Mouse (Mus musculus): ENCODE measurements around the gene Traf2.

Gene Traf2

DNA sequence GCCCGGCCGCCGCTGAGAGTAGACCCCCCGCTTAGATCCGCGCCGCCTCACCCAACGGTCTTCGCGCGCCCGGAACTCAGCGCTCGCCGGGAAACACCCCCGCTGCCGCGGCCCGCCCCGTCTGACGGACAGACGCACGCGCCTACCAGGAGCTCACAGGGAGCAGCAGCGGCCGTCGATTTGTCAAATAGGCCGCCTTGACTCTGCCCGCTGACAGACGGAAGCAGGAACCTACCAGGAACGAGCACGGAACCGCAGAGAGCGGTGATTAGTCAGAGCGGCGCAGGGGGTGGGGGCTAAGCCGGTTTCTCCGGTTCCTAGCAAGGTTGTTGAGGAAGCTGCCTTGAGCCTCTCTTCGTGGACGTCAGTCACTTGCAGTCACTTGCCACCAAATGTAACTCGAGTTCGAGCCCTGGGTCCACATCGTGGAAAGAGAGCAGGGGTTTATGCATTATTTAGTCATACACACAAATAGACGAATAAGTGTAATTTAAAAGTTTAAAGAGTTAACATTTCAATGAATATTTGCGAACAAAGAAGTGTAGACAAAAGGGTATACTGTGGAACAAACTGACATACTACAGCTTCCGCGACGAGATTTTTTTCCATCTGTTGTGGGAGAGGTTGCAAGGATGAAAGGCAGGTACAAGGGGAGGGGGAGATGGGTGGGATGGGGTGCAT lies at the start of gene Traf2:
Gene Traf2, minus strand, starts transcription at position 130 of the 681 bp plus-strand sequence.
- DNase-seq (ENCODE audit: low spot score) = peak; percentile 96

DNA sequence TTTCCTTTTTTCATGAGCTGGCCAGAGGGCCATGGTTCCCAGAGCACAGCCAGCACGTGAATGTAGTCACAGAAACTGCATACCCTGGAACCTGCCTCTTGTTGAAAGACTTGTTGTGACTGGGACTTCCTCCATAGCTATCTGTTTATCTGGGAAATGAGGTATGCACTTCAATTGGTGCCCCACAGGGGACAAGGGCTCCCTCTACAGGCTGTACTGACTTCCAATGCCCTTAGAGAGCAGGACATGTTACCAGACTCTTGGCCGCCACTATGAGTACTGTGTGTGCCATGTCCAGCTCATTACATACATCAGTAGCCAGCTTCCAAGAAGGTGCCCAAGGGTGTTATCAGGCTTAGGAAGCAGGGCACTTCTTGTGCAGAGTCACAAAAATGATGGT lies 45.1 kb upstream of the Traf2 start:
- no peak for DNase-seq (ENCODE audit: low spot score)

DNA sequence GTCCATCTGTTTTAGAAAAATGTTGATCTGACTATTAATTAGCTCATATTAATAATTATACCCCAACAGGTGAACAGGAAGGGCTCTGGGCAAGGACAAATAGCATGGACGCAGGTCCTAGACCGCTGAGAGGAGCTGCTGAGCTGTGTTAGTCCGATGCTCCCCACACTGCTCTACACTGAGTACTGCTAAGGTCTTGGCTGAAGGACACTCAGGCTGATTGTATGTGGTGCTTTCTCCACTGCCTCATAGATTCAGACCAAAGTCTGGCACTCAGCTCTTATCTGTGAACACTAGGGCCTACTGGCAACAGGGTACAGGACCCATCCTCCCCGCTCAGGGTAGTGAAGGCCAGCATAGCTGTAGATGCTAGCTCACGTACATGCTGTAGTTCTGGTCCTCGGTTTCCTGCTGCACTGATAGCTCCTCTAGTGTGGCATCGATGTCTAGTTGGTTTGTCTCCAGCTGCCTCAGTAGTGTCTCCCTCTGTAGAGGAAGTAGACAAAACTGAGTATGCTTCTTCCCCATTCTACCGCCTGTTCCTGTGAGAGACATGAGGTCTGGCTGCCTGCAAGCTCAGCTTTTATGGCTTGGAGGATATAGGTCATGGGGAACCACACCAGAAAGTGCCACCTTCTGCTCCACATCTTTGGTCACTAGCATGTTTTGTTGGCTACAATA lies 41.6 kb upstream of the Traf2 start:
- no peak for DNase-seq (ENCODE audit: low spot score)

DNA sequence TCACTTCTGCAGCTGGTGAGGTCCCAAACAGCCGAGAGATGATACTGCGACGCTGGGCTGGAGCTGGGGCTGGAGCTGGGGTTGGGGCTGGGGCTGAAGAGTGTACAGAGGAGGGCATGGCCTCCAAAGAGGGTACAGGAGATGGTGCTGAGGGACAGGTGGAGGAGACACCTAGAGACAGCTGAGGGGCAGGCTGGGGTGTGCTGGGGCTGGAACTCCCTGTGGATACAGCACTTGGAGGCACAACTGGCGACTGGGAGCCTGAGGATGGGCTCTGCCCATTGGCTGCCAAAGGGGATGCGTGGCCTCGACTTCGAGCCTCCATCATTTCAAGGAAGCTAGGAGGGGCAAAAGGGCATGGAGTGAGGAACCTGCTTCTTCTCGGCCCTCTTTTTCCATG lies 40.5 kb upstream of the Traf2 start:
- DNase-seq (ENCODE audit: low spot score) = no peak

DNA sequence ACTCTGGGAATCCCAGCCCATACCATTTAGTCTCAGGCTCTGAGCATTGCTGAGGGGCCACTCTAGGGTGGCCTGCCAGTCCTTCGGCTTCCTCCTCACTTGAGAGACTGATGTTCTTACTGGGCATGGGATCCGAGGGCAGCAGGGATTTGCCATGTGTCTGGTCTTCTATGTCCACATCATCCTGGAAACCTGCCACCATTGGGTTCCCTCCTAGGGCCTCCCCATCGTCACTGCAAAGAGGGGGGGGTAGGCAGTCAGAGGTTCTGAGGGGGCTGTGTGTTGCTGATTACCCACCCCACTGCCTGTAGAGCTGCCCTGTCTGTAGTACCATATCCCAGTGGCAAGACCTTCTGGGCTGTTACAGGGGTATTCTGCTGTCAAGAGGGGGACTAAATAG lies 38.9 kb upstream of the Traf2 start:
- DNase-seq (ENCODE audit: low spot score) = no peak

DNA sequence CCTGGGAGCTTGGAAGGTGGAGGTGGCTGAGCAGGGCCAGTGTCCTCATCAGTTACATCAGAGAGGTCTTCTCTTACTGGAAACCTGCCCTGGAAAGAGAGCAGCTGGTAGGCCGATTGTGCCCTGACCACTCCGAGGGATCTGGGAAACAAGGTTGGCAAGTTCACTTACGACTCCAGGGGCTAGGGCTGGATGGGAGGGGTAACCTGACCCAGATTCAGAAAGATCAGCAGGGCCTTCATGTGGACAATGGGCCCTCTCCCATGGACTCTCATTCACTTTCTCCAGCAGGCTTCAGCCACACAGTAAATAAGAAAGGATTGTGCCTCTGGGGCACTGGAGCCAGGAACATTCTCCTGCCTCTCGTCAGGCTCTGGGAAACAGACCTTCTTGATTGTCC lies 38.1 kb upstream of the Traf2 start:
- no peak for DNase-seq (ENCODE audit: low spot score)

DNA sequence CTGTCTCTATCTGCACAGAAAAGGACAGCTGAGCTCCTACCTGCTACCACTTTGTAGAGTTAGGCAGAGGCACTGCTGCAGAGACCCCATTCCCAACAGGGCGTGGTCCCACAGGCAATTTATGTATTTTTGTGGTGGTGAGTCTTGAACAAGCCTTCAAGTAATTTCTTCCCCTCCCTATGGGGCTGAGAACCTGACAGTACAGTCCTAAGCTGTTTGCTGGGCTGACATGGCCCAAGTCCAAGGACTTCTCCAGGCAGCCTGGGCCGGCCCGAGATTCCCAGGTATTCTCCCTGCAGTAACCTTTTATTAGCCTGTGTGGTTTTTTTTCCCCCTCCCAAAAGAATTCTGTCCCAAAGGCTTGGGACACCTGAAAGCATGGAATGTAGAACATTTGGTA lies 37.4 kb upstream of the Traf2 start:
- DNase-seq (ENCODE audit: low spot score) = no peak

DNA sequence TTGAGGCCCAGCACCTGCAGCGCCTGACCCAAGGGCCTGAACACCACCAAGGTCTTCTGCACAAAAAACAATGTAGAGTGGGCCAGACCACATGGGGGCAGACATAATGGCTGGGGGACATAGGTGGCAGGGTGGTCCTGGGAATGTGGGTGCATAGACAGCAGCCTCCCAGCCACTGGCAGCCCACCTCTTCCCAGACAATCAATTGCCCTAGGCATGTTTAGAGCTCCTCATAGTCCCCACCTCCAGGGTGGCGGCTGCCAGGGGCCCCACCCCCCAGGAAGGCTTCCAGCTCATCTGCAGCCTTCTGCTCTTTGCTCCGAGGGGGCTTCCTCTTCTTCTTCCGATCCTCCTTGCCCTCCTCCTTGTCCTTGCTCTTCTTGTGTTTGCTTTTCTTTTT lies 36.8 kb upstream of the Traf2 start:
- no peak for DNase-seq (ENCODE audit: low spot score)

DNA sequence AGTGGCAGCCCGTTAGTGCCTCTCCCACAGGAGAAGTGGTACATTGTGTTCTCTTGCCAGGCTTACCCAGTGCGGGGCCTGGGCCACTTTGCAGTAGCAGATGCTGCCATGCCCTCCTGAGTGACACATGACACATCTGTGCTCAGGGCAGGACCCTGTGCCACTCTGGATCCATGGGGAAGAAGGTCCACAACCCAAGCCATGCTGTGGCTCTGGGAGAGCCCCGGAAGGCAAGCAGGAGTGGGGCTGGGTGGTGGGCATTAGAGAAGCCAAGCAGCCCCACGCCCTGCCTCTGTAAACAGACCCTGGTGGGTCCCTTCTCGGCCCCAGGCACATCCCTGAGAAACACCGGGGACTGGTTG lies 36.4 kb upstream of the Traf2 start:
- no peak for DNase-seq (ENCODE audit: low spot score)

DNA sequence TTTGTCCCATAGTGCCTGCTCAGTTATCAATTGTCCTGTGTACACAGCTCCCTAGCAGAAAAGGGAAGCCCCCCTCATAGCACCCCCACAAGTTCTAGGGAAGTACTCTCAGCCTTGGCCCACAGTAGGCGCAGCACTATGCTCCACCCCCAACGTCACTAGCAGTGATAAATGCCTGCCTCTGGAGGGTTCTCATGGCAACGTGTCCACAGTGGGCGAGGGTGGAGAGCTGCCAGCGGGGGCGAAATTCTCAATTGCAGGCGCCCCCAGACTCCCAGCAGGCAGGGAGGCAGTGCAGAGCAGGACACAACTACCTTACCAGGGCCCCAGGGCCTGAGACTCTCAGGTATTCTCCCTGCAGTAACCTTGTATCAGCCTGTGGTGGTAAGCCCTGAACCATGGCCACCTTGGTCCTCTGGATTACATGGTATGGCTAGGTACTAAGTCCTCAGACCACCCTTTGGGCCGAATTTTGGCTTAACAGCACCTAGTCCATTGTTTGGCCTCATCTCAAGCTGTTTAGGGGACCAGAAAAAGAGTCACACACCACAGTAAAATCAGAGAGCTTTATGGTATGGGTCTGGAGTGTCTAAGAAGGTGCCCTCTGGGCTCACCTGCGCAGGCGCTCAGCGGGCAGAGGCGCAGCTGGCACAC lies 35.9 kb upstream of the Traf2 start:
- DNase-seq (ENCODE audit: low spot score) = no peak

DNA sequence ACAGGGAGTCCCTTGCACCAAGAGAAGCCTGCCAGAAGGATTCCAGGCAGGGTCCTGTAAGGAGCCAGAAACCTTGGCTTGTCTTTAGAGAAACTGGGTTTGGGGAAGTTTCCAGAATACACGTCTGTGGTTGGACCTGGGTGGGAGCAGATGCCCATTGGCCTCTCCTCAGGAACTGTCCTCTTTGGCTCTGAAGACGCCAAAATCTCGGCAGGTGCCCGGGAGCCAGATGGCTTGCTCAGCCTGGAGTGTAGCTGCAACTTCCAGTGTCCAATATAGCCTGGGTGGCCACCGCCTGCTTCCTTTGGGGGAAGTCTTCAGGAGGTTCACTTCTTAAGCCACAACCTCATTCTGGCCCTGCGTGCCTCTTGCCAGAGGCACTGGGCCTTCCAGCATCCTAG lies 35.2 kb upstream of the Traf2 start:
- no peak for DNase-seq (ENCODE audit: low spot score)

DNA sequence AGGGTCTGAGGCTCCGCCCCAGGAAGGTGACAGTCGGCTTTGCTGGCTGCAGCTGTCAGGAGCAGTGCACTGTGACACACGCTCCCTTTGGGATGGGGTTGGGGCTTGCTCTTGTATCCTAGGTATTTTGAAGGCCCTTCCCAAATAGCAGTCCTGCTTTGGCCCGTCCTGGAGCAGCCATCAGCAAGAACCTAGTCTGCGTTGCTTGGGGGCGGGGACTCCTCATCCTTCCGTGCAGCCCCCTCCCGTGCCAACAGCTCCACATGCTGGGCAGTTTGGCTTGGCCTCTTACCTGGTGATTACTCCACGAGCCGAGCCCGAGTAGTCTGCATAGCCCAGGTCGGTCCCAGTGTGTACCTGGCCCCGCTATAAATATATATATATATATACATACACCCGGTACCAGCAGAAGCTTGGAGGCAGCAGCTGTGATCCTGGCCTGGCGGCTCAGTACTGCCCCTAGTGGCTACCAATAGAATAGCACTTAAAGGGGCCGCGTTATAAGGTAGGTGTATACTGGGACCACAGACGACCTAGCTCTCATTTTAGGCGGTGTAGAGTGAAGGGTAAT lies 34.6 kb upstream of the Traf2 start, which contains the start of gene Ajm1:
Gene Ajm1, minus strand, starts transcription at position 464 of the 571 bp plus-strand sequence.
- DNase-seq (ENCODE audit: low spot score) = peak; percentile 55

DNA sequence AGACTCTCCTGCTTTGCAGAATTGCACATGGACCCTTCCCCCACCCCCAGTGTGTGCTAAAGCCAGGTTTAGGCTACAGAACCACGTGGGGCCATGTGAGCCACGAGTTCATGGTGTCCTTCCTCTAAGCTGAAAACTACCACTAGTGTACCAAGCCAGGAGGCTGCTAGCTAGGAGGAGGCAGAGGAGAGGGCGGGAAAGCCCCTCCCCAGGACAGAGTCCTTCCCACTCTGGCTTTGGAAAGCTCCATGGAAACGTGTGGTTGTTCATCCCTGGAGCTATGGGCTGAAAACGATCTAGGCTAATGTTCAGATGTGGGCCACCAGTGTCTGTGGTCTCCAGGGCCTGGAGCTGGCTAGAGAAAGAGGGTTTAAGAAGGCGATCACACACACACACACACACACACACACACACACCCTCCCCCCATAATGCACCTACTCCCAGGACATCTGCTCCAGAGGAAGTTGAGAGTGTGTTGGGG lies 33.9 kb upstream of the Traf2 start:
- DNase-seq (ENCODE audit: low spot score) = no peak

DNA sequence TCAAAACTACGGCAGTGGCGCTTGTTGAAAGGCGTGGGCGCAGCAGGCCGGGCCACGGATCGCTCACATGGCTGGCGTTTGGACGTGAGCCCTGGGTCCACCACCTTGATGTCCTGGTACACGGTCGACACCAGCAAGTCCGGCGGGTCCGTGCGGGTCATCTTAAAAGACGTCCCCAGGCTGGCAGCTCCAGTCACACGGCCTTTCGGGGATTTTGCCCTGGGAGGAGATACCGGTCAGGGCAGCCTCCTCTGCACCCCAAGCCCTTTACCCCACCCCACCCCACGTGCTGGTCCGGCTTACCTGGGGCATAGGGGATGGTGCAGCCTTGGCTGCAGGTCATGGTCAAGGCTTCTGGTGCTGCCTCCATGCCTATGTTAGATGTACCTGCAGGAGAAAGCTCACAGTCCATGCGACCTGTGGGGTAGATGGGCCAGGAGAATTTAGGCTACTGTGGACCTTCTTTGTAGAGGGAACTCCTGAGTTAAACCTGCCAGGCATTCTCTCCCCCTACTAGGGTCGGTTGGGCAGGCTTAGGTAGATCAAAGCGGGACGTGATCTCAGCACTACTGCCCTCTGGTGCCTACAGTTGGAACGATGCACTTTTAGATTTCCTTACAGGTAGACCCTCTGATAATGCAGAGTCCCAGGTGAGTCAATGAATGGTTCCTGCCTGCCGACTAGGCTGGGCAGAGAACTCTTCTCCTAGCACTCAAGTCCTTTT lies 33.2 kb upstream of the Traf2 start:
- DNase-seq (ENCODE audit: low spot score) = no peak

DNA sequence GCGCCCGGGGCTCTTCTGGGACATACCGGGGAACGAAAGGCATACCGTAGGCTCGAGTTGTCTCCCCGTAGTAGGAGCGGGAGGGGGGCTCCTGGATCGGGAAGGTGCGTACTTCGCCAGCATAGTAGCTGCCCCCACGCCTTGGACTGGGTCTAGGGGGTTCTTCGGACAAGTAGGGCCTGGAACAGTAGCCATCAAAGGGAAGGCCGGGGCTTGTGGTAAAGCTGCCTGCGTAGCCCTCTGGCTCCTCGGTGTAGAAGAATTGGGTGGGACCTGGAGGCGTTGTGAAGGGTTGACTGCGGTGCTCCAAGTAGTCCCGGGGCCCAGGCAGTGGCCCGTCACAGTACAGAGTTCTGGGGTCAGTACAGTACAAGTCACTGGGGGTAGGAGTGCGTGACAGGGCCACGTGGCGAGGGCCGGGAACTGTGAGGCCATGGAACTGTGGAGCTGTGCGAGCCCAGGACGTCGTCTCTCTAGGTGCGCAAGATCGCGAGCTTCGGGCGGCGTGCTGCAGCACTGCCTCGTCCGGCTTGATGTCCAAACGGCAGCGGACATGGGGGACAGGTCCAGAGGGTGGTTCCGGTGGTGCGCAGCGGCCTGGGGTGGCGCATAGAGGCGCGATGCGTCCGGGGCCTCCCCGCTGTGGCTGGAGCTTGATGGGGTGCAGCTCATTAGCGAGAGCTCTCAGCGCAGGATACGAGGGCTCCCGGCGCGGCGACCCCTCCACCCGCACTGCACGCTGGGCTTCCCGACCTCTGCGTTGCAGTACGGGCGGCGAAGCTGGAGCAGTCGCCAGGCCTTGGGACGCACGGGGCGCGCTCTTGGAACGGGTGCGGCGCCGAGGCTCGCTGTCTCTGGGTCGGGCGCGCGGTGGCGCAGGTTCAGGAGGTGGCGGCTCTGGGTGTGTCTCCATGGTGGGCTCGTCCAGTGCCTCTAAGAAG lies 32.3 kb upstream of the Traf2 start:
- DNase-seq (ENCODE audit: low spot score) = no peak

DNA sequence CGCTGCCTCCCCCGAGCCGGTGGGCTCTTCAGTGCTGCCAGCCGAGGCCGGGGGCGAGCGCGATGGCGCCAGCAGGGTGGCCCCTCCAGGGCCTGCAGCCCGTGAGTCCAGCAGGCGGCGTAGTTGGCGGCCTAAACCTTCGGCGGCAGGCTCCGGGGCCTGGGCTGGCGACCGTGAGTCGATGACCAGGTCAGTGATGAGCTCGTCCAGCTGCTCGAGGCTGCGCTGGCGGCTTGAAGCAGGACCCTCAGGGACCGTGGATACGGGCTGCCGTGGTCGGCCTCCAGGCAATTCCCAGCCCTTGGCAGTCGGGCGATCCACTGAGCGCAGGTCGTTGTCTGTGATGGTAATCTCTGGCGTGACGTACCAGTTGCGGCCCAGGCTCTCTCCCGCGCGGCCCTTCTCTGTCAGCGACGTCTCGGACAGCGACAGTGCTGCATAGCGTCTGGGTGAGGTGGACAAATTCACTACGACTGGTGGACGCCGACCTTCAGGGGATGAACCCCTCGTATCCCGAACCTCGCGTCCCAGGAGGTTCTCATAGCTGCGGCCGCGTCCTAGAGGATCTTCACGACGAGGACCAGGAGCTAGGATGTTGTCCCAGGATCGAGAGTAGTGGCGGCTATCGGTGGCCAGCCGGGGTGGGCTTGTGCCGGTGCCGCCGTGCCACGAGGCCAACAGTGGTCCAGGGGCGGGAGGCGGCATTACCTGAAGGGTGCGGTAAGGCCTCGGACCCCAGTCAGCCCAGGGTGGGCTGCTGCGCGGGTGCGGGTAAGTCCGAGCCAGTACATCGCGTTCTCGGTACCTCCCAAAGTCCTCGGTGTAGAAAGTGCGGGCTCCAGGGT lies 31.4 kb upstream of the Traf2 start:
- no peak for DNase-seq (ENCODE audit: low spot score)

DNA sequence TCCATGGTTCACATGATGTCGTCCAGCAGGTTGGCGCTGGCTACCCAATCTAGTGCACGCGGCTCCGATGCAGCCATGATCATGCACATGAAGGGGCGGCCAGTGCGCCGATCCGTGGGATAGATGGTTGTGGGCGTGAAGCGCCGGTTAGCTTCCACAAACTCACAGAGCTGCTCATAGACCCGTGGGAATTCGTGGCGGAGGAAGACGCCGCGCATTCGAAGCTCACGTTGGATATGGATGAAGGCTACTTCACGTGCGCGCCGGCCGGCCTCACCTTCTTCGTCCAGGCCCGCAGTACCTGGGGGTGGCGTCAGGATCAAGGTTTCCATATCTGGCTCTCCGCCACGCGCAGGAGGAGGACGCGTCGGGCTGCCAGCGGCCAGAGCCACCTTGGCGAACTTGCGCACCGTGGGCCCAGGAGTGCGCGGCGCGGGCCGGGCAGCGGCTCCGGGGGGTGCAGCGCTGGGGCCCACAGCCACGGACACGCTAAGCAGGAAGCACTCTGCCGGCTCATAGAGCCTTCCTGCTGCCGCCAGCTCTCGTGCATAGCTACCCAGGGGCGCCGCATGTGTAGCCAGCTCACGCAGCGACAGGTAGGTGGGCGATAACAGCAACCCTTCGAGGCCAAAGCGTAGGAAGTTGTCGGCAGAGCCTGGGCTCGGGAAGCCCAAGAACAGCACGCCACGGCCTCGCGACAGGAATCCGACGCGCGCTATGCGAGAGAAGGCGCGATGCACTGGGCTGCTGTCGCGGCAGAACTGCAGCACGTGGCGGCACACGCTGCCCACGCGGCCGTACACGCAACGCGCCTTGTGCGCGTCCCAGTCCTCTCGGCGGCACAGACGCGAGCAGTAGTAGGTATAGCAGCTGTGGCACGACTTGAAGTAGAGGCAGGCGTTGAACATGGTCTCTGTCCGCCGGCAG lies 30.5 kb upstream of the Traf2 start:
- no peak for DNase-seq (ENCODE audit: low spot score)

DNA sequence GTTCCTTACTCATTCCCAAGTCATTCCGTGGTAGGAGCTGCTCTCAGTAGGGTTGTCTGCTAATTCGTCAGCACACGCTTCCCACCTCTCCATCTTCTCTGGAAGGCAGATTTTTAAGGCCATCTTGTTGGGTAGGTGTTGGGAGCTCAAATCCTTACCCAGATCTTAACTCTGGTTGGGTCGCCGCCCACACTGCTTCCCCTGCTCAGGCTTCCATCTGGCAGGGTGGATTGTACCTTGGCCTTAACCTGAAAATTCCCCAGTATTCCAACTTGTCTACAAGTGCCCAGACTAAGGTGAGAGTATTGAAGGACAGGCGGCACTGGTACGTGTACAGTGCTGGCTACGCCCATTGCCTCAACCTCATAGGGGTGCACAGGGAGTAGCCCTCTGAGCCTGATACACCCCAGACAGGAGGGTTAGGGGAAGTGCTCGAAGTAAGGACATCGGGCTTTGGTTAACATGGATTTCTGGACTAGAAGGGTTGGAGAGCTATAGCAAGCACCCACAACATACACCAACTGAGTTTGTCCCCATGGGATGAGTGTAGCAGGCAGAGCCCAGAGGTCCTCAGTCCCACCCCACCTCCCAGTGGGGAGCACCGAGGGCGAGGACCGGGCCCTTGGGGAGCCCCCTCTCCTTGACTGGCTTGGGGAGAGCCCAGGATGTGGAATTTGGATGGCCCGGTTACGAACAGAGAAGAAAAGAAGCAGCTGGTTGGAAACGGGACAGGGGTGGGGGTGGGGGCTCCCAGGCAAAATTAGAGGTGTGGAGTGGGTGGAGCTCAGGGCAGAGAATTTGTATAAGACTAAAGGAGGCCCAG lies 29.5 kb upstream of the Traf2 start:
- no peak for DNase-seq (ENCODE audit: low spot score)
